Mouse (Mus musculus) MEL (cell line): Measurements from ENCODE around the gene Gm17324. TPM values are rescaled to one million over a fixed set of nuclear protein-coding genes. Genes with fewer than 3 reads are reported as not detected.
A peak's percentile ranks its signal among the peaks of the same experiment; 100 is the strongest.

Experiments used
- DNase-seq: peaks from one replicate; pipeline ENCODE4 v3.0.0; 2011; ENCODE audit warnings: low read depth, low spot score
- H3K27ac ChIP-seq: 2 replicates; pipeline ENCODE4 v1.5.1; 2012; ENCODE audit warnings: low read depth, mild to moderate bottlenecking, control low read depth, low read length, moderate library complexity; ENCODE audit not compliant: control insufficient read depth
- H3K27me3 ChIP-seq, 2 experiments: fragments of 150-350 bp in 1 of 2; sonication (generic) in 1 of 2; 2 replicates each; pipeline ENCODE4 v1.6.1; 2012; ENCODE audit warnings: low read length in 2 of 2, mild to moderate bottlenecking in 2 of 2, improper control_type of control experiment in 1 of 2, moderate library complexity in 1 of 2; ENCODE audit not compliant: insufficient read depth in 2 of 2, control insufficient read depth in 1 of 2
- H3K36me3 ChIP-seq, 2 experiments: 2 replicates each; pipeline ENCODE4 v1.6.1; 2012 to 2014; ENCODE audit warnings: low read length in 2 of 2, improper control_type of control experiment in 1 of 2, inconsistent platforms in 1 of 2, mild to moderate bottlenecking in 1 of 2; ENCODE audit not compliant: insufficient read depth in 2 of 2, control insufficient read depth in 1 of 2
- H3K4me1 ChIP-seq, 2 experiments: fragments of 150-350 bp in 1 of 2; sonication (generic) in 1 of 2; 2 replicates each; pipeline ENCODE4 v1.6.1; 2012; ENCODE audit warnings: low read length in 2 of 2, improper control_type of control experiment in 1 of 2, mild to moderate bottlenecking in 1 of 2; ENCODE audit not compliant: insufficient read depth in 2 of 2, control insufficient read depth in 1 of 2
- H3K4me3 ChIP-seq, 2 experiments: fragments of 150-350 bp in 1 of 2; sonication (generic) in 1 of 2; 2 replicates each; pipeline ENCODE4 v1.5.1; 2012; ENCODE audit warnings: low read depth in 2 of 2, low read length in 2 of 2, mild to moderate bottlenecking in 2 of 2, moderate library complexity in 2 of 2, control low read depth in 1 of 2, improper control_type of control experiment in 1 of 2; ENCODE audit not compliant: control insufficient read depth in 1 of 2, insufficient read depth in 1 of 2
- H3K79me2 ChIP-seq: 2 replicates; pipeline ENCODE4 v1.6.1; 2012; ENCODE audit warnings: mild to moderate bottlenecking, low read length, moderate library complexity; ENCODE audit not compliant: control insufficient read depth, poor library complexity, insufficient read depth
- H3K9ac ChIP-seq: 2 replicates; pipeline ENCODE4 v1.6.1; 2012; ENCODE audit warnings: low read depth, mild to moderate bottlenecking, control low read depth, low read length, moderate library complexity; ENCODE audit not compliant: control insufficient read depth, poor library complexity, severe bottlenecking
- H3K9me3 ChIP-seq: fragments of 150-350 bp; sonication (generic); replicated peaks from 2 replicates; pipeline ENCODE4 v1.6.1; 2012; ENCODE audit warnings: mild to moderate bottlenecking, low read length, improper control_type of control experiment, moderate library complexity; ENCODE audit not compliant: insufficient read depth
- BHLHE40 ChIP-seq: IDR thresholded peaks from 2 replicates; pipeline ENCODE4 v1.6.1; 2012; ENCODE audit warnings: low read depth, mild to moderate bottlenecking, inconsistent platforms, low read length, improper control_type of control experiment, borderline replicate concordance
- CHD2 ChIP-seq: IDR thresholded peaks from 2 replicates; pipeline ENCODE4 v1.6.1; 2011; ENCODE audit warnings: low read length, improper control_type of control experiment
- CTCF ChIP-seq, 3 experiments: IDR thresholded peaks in 2 of 3; conservative IDR thresholded peaks in 1 of 3; 2 replicates each; pipeline ENCODE4 v1.5.1; 2011 to 2012; ENCODE audit warnings: low read length in 3 of 3, low read depth in 2 of 3, mild to moderate bottlenecking in 2 of 3, improper control_type of control experiment in 1 of 3, inconsistent platforms in 1 of 3, mixed read lengths in 1 of 3, moderate library complexity in 1 of 3; ENCODE audit not compliant: control insufficient read depth in 1 of 3, insufficient read depth in 1 of 3, poor library complexity in 1 of 3, severe bottlenecking in 1 of 3
- ELF1 ChIP-seq: IDR thresholded peaks from 2 replicates; pipeline ENCODE4 v1.6.1; 2014; ENCODE audit warnings: low read depth, mild to moderate bottlenecking, inconsistent platforms, low read length, improper control_type of control experiment, moderate library complexity
- EP300 ChIP-seq, 2 experiments: IDR thresholded peaks; 2 replicates each; pipeline ENCODE4 v1.6.1; 2011; ENCODE audit warnings: improper control_type of control experiment in 2 of 2, low read length in 2 of 2, low read depth in 1 of 2, mild to moderate bottlenecking in 1 of 2
- GABPA ChIP-seq: IDR thresholded peaks from 2 replicates; pipeline ENCODE4 v1.6.1; 2012; ENCODE audit warnings: low read depth, mild to moderate bottlenecking, inconsistent platforms, low read length, improper control_type of control experiment, moderate library complexity
- GATA1 ChIP-seq: IDR thresholded peaks from 2 replicates; pipeline ENCODE4 v1.6.1; 2011; ENCODE audit warnings: low read depth, low read length, improper control_type of control experiment
- HCFC1 ChIP-seq: IDR thresholded peaks from 2 replicates; pipeline ENCODE4 v1.6.1; 2012; ENCODE audit warnings: low read depth, mild to moderate bottlenecking, inconsistent platforms, low read length, improper control_type of control experiment, moderate library complexity
- MAX ChIP-seq: IDR thresholded peaks from 2 replicates; pipeline ENCODE4 v1.6.1; 2011; ENCODE audit warnings: low read length, improper control_type of control experiment
- MAZ ChIP-seq: IDR thresholded peaks from 2 replicates; pipeline ENCODE4 v1.6.1; 2012; ENCODE audit warnings: low read depth, mild to moderate bottlenecking, inconsistent platforms, low read length, improper control_type of control experiment
- MEF2A ChIP-seq: IDR thresholded peaks from 2 replicates; pipeline ENCODE4 v1.6.1; 2014; ENCODE audit warnings: low read depth, mild to moderate bottlenecking, inconsistent platforms, low read length, improper control_type of control experiment; ENCODE audit not compliant: poor library complexity, insufficient replicate concordance, severe bottlenecking; ENCODE audit errors: extremely low read depth
- MXI1 ChIP-seq: IDR thresholded peaks from 2 replicates; pipeline ENCODE4 v1.6.1; 2011; ENCODE audit warnings: mild to moderate bottlenecking, low read depth, low read length, improper control_type of control experiment
- MYC ChIP-seq: IDR thresholded peaks from 2 replicates; pipeline ENCODE4 v1.6.1; 2011; ENCODE audit warnings: low read depth, mild to moderate bottlenecking, low read length, improper control_type of control experiment, moderate library complexity
- NELFE ChIP-seq: IDR thresholded peaks from 2 replicates; pipeline ENCODE4 v1.6.1; 2011; ENCODE audit warnings: low read depth, low read length, improper control_type of control experiment
- NRF1 ChIP-seq: IDR thresholded peaks from 2 replicates; pipeline ENCODE4 v1.6.1; 2014; ENCODE audit warnings: low read depth, mild to moderate bottlenecking, inconsistent platforms, low read length, improper control_type of control experiment, moderate library complexity; ENCODE audit not compliant: poor library complexity, insufficient read depth, severe bottlenecking
- POLR2A ChIP-seq, 2 experiments: IDR thresholded peaks; 2 replicates each; pipeline ENCODE4 v1.6.1; 2011 to 2012; ENCODE audit warnings: low read length in 2 of 2, mild to moderate bottlenecking in 2 of 2, control low read depth in 1 of 2, improper control_type of control experiment in 1 of 2, low read depth in 1 of 2, moderate library complexity in 1 of 2; ENCODE audit not compliant: control insufficient read depth in 1 of 2, insufficient read depth in 1 of 2, poor library complexity in 1 of 2
- POLR2AphosphoS2 ChIP-seq: IDR thresholded peaks from 2 replicates; pipeline ENCODE4 v1.6.1; 2011; ENCODE audit warnings: low read length, improper control_type of control experiment
- POLR2AphosphoS5 ChIP-seq: IDR thresholded peaks from 2 replicates; pipeline ENCODE4 v1.6.1; 2012; ENCODE audit warnings: low read depth, borderline replicate concordance, mild to moderate bottlenecking, inconsistent platforms, low read length, moderate library complexity, mixed read lengths
- RAD21 ChIP-seq: IDR thresholded peaks from 2 replicates; pipeline ENCODE4 v1.6.1; 2011; ENCODE audit warnings: mild to moderate bottlenecking, low read depth, low read length, improper control_type of control experiment
- SIN3A ChIP-seq: IDR thresholded peaks from 2 replicates; pipeline ENCODE4 v1.6.1; 2012; ENCODE audit warnings: low read length, improper control_type of control experiment, inconsistent platforms
- SMC3 ChIP-seq: IDR thresholded peaks from 2 replicates; pipeline ENCODE4 v1.6.1; 2011; ENCODE audit warnings: low read depth, low read length, improper control_type of control experiment
- TAL1 ChIP-seq: IDR thresholded peaks from 2 replicates; pipeline ENCODE4 v1.6.1; 2012; ENCODE audit warnings: mild to moderate bottlenecking, inconsistent platforms, low read length, moderate library complexity, mixed read lengths
- TBP ChIP-seq: IDR thresholded peaks from 2 replicates; pipeline ENCODE4 v1.8.0; 2011; ENCODE audit warnings: low read depth, low read length, improper control_type of control experiment
- TCF12 ChIP-seq: IDR thresholded peaks from 2 replicates; pipeline ENCODE4 v1.6.1; 2014; ENCODE audit warnings: low read depth, mild to moderate bottlenecking, inconsistent platforms, low read length, improper control_type of control experiment, moderate library complexity
- UBTF ChIP-seq: IDR thresholded peaks from 2 replicates; pipeline ENCODE4 v1.6.1; 2012; ENCODE audit warnings: low read depth, mild to moderate bottlenecking, inconsistent platforms, low read length, improper control_type of control experiment, moderate library complexity, borderline replicate concordance; ENCODE audit not compliant: insufficient read depth
- USF1 ChIP-seq: IDR thresholded peaks from 2 replicates; pipeline ENCODE4 v1.6.1; 2014; ENCODE audit warnings: low read depth, mild to moderate bottlenecking, inconsistent platforms, low read length, improper control_type of control experiment, moderate library complexity
- USF2 ChIP-seq, 2 experiments: IDR thresholded peaks; 2 replicates each; pipeline ENCODE4 v1.6.1; 2011 to 2012; ENCODE audit warnings: improper control_type of control experiment in 2 of 2, low read length in 2 of 2, borderline replicate concordance in 1 of 2, inconsistent platforms in 1 of 2, low read depth in 1 of 2, mild to moderate bottlenecking in 1 of 2; ENCODE audit not compliant: insufficient read depth in 1 of 2
- ZC3H11A ChIP-seq: IDR thresholded peaks from 2 replicates; pipeline ENCODE4 v1.6.1; 2012; ENCODE audit warnings: low read depth, mild to moderate bottlenecking, inconsistent platforms, low read length, improper control_type of control experiment
- ZKSCAN1 ChIP-seq: IDR thresholded peaks from 2 replicates; pipeline ENCODE4 v1.6.1; 2012; ENCODE audit warnings: low read depth, mild to moderate bottlenecking, inconsistent platforms, low read length, improper control_type of control experiment, moderate library complexity
- ZMIZ1 ChIP-seq: IDR thresholded peaks from 2 replicates; pipeline ENCODE4 v1.6.1; 2012; ENCODE audit warnings: low read depth, mild to moderate bottlenecking, inconsistent platforms, low read length, improper control_type of control experiment, moderate library complexity
- polyA plus RNA-seq, 2 experiments: library from polyadenylated mRNA; stranded (reverse) in 1 of 2; unstranded in 1 of 2; fragments of >175 nt in 1 of 2; fragments of >200 nt in 1 of 2; gene quantifications; 2 replicates each; pipeline versions ENCODE4 v1.2.1 to v1.2.4; 2012; ENCODE audit warnings: low replicate concordance in 2 of 2, low read depth in 1 of 2; ENCODE audit not compliant: insufficient read length in 2 of 2, insufficient read depth in 1 of 2, missing spikeins in 1 of 2
- total RNA-seq: library from RNA; depleted of rRNA; stranded (reverse); fragments of 300-350 nt; gene quantifications from 2 replicates; pipeline ENCODE4 v1.2.3, GENCODE M21; 2012

The Gm17324 gene
- total and polyA plus RNA-seq, 3 experiments = 0.36 to 1.8 TPM; not detected in 1

DNA sequence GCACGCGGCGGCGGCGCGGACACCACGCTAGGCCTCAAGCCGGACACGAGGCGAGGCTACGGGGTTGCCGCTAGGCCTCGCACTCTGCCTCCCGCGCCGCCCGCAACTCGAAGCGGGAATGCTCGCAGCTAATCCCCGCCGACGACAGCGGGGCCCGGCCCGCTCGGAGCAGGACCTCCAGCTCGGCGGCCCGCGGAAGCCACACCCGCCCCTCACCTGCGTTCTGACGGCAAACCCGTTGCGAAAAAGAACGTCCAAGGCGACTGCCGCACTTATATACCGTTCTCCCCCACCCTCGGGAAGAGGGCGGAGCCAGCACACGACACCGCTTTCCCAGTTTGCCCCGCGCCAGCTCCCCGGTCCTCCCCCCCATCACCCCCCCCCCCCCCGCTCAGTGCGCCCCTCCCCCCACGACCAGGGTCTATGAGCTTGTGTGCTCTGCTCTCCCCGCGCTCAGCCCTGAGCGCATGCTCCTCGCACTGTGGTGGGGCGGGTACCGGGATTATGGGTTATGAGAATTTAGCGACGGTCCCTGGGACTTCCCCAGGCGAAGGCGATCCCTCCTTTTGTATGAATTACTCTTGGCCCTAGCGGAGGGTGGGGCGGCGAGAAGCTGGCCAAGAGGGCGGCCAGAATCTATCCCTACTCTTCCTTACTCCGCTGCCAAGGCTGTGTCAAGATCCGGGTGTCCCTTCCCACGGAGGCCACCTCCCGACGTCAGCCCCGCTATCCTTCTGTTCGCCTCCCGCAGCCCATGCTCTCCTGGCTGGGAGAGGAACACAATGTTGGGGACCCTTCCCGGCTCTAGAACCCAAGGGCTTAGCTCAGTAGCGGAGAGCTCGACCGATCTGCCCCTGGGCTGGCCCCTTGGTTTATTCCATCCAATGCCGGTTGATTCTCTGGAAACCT is 33.1 kb upstream of the Gm17324 start (continued):
- no peak for TF ChIP-seq ZC3H11A
- no peak for TF ChIP-seq RAD21
- no peak for TF ChIP-seq BHLHE40
- no peak for TF ChIP-seq CTCF (IDR thresholded peaks at IDR 0.05 in 2 of 3, conservative IDR thresholded peaks at IDR 0.05 in 1 of 3; ENCODE audit: control insufficient read depth in 1 of 3, insufficient read depth in 1 of 3, low read depth in 2 of 3, low read length in 3 of 3, poor library complexity in 1 of 3, severe bottlenecking in 1 of 3)

GRCm38 (mm10) chr9:78480706-78481358 is 32.2 kb upstream of the Gm17324 start:
- TF ChIP-seq TAL1 (no peak), SMC3 (no peak; the same call in 1 of the 2 replicates), CTCF (IDR thresholded peaks at IDR 0.05 in 2 of 3, conservative IDR thresholded peaks at IDR 0.05 in 1 of 3; ENCODE audit: control insufficient read depth in 1 of 3, insufficient read depth in 1 of 3, low read depth in 2 of 3, low read length in 3 of 3, poor library complexity in 1 of 3, severe bottlenecking in 1 of 3) (no peak), ZC3H11A (no peak), MAX (peak; percentile 10; the same call in 1 of the 2 replicates), ELF1 (0 out of 2 replicates have a peak, but pooled peaks have one; percentile 25), TBP (no peak), TCF12 (no peak), MYC (0 out of 2 replicates have a peak, but pooled peaks have one; percentile 30), UBTF (no peak), SIN3A (peak; percentile 52; the same call in 1 of the 2 replicates), CHD2 (no peak), ZMIZ1 (no peak; the same call in 1 of the 2 replicates), NRF1 (no peak), MEF2A (no peak), POLR2AphosphoS2 (peak; percentile 17; the same call in 1 of the 2 replicates), MXI1 (no peak; the same call in 1 of the 2 replicates), ZKSCAN1 (no peak), GATA1 (no peak), USF2 (IDR thresholded peaks at IDR 0.05; ENCODE audit: borderline replicate concordance in 1 of 2, insufficient read depth in 1 of 2, low read depth in 1 of 2, low read length in 2 of 2) (no peak), POLR2AphosphoS5 (no peak), EP300 (IDR thresholded peaks at IDR 0.05; ENCODE audit: low read depth in 1 of 2, low read length in 2 of 2) (no peak; a peak in 1 of 4 replicates), NELFE (no peak; the same call in 1 of the 2 replicates), GABPA (no peak), MAZ (peak; percentile 33; the same call in 1 of the 2 replicates), POLR2A (IDR thresholded peaks at IDR 0.05; ENCODE audit: control insufficient read depth in 1 of 2, insufficient read depth in 1 of 2, low read depth in 1 of 2, low read length in 2 of 2, poor library complexity in 1 of 2) (peak; percentile 29 to 48; a peak in 3 of 4 replicates), USF1 (no peak), HCFC1 (no peak)
- Histone ChIP-seq H3K4me3 (peak overlapping the region; percentile 84 to 88), H3K36me3 (peaks cover 10 to 16% of the 10 kb centered on the region in 2 experiments), H3K27ac (peak overlapping the region; percentile 86), H3K79me2 (peaks cover 30% of the 10 kb centered on the region), H3K9me3 (no peaks in the 10 kb centered on the region), H3K4me1 (peaks cover 0 to 3% of the 10 kb centered on the region in 2 experiments; a peak in 2 of 4 replicates), H3K9ac (peak overlapping the region; percentile 95), H3K27me3 (0 out of 4 replicates have a peak, but pooled peaks cover 0 to 2% of the 10 kb centered on the region in 2 experiments)
- peak; percentile 75 for DNase-seq
